Mouse (Mus musculus) cerebellum, adult 9-10 months (tissue): ENCODE data around the gene Abcg4.
A peak's percentile ranks its signal among the peaks of the same experiment; 100 is the strongest.
"Not testable (repeated sequence)": the region's sequence is repeated elsewhere in the genome, so short reads cannot be mapped to it uniquely, and the experiment has no call there.

Experiments
- DNase-seq: peaks from one replicate; pipeline ENCODE4 v3.0.0; 2022

The Abcg4 gene

GRCm38 (mm10) chr9:44288076-44288958 is at the start of gene Abcg4:
Gene Abcg4 (minus strand): TSS chr9:44288615.
- DNase-seq: peak; percentile 69

- no peak for DNase-seq
Measured at GRCm38 (mm10) chr9:44337436-44338169, 49.2 kb upstream of the Abcg4 start.

- DNase-seq: no peak
Measured at GRCm38 (mm10) chr9:44336964-44337363, 48.5 kb upstream of the Abcg4 start.

- DNase-seq: not testable (repeated sequence)
Measured at GRCm38 (mm10) chr9:44336513-44336912, 48.1 kb upstream of the Abcg4 start.

DNA sequence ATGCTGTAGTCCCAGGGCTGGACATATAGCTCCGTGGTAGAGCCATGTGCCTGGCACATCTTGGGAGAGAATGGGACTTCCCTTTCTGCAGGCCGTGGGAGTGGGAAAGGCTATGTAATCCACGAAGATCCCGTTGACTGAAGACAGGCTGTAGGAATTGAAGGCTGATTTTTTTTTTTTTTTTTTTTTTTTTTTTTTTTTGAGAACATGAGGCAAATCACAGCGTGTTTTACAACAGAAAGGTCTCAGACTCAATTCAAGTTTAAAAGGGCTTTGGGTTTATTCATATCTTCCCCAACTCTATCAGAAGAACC is 47.6 kb upstream of the Abcg4 start:
- no peak for DNase-seq

DNA sequence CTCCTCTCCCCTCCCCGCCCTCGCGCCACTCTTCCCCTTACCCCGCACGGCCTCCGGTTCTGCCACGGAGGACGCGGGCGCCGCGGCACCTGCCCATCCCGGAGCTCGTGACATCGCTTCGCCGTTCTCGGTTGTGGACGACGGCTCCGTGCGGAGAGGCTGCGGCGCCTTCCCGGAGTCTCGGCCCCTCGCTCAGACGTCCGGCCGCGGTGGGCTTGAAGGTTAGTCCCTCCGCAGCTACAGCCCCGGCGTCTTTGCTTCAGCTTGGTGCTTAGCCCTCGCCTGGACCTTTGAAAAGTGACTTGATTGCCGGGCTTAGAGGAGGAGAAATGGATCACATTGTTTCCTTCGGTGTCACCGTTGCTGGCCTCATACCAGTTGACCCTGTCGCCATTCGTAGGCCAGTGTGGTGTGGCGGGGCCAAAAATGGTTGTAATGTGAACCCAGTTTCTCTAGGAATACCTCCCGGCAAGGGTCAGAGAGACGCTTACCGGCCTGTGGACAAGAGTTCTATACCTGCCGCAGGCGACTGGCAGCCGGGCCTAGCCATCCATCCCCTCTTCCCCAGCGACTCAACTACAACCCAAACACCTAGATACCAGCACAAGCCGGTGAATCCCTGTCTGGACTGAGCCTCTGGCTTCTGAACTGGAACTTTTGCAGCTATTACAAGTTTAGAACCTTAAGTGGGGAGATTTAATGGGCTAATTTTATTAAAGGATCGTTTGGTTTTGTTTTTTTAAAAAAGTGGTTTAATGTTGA is 47.1 kb upstream of the Abcg4 start:
- no peak for DNase-seq

DNA sequence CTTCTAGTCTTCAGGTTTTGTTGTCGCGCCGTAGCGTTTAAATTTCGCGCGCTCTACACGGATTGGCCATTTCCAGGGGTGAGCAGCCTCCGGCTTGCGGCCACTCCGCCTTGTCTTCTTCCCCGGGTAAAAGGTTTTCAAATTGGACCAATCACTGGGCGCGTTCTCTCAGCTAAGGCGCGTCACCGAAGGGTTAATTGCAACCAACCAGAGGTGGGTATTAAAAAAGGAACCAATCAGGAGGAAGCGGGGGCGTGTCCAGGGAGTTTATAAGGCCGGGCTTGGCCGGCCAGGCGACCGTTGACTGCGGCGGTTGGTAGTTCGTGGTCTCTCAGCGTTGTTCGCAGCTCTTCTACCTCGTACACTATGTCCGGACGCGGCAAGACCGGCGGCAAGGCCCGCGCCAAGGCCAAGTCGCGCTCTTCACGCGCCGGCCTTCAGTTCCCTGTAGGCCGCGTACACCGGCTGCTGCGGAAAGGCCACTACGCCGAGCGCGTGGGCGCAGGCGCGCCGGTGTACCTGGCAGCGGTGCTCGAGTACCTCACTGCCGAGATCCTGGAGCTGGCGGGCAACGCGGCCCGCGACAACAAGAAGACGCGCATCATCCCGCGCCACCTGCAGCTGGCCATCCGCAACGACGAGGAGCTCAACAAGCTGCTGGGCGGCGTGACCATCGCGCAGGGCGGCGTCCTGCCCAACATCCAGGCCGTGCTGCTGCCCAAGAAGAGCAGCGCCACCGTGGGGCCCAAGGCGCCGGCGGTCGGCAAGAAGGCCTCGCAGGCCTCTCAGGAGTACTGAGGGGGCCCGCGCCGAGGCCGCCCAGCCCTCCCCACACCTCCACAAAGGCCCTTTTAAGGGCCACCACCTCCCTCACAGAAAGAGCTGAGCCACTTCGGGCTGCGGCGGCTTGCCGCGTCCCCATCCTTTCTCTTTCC is 46.2 kb upstream of the Abcg4 start, which contains the start of gene H2afx:
H2afx (plus strand) TSS at position 299 of the 935 bp plus-strand sequence.
- DNase-seq: peak; percentile 100

DNA sequence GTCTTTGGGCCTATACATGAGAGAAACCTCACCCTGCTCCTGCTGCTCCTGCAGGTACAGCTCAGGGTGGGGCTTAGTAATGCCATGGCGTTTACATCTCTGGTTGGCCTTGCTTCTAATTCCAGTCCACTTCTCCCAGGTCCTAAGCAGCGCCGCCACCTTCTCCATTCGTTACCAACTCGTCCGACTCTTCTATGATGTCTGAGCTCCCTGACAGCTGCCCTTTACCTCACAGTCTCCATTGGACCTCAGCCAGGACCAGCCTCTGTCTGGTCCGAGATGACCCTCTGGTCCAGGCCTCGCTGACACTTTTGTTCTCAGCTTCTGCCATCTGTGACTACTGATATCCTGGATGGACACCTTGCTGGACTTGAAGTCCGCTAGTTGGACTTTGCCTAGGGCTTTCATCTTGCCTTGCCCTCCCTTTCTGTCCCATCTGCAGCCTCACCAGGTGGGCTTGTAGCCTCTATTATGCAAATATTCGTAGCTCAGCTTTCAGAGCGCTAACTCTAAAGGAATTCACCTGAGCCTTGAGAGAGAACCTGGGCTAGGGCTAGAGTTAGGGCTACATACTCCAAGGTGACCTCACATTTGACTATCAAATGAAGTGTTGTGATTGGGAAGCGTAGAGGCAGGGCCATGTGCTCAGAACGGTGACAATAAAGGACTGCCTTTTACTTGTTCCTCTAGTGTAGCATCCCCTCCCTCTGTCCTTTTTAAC is 44.7 kb upstream of the Abcg4 start:
- peak; percentile 58 for DNase-seq

DNA sequence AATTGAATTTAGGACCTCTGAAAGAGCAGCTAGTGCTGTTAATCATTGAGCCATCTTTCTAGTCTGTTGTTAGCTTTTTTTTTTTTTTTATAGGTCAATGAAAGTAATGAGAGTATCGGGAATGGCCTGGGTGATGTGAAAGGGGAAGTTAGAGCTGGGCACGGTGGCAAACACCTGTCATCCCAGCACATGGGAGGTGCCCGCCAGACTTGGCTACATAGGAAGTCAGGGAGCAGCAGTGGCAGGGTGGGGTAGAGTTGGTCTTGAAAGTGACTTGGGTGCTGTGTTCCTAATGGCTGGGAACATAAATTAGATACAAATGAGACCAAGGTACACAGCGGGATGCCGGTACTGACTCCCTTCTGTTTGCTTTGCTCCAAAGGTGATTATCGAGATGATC is 42.3 kb upstream of the Abcg4 start:
- DNase-seq: no peak

DNA sequence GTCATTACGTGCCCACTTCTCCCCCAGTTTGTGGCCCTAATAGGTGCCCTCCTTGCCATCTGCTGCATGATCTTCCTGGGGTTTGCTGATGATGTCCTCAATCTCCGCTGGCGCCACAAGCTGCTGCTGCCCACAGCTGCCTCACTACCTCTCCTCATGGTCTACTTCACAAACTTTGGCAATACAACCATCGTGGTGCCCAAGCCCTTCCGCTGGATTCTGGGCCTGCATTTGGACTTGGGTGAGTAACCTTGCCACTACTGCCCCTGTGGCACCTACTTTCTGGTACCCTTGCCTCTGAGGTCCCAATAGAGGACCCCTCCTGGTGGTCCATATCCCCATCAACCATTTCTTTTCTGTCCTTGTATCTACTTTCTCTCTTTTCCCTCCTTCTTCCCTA is 39.5 kb upstream of the Abcg4 start:
- no peak for DNase-seq

DNA sequence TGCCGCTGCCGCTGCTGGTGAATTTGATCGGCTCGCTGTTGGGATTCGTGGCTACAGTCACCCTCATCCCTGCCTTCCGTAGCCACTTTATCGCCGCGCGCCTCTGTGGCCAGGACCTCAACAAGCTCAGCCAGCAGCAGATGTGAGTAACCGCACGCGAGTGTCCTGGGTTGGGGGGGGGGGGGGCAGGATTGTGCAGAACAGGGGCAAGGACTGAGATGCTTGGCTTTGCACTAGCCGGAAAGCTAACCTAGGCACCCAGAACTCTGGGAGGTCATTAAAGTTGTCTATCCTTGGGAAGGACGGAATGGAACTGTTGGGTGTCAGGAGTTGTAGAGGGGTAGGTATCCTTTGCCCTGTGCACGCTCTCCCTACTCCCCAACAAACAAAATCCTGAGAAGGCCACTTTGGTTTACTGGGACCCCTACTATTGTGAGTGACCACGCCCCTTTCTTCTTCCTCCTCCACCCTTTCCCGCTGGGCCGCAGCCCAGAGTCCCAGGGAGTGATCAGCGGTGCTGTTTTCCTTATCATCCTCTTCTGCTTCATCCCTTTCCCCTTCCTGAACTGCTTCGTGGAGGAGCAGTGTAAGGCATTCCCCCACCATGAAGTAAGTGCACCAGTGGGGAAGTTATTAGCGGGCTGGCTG is 38.8 kb upstream of the Abcg4 start:
- DNase-seq: peak; percentile 62

- peak; percentile 91 for DNase-seq
Measured at GRCm38 (mm10) chr9:44326371-44327063, 38.1 kb upstream of the Abcg4 start.

- DNase-seq: no peak
Measured at GRCm38 (mm10) chr9:44325768-44326370, 37.5 kb upstream of the Abcg4 start, which contains the start of gene Dpagt1. Gene Dpagt1 (plus strand): TSS chr9:44326019.

- DNase-seq: not testable (repeated sequence)
Measured at GRCm38 (mm10) chr9:44325032-44325767, 36.8 kb upstream of the Abcg4 start.

- DNase-seq: no peak
Measured at GRCm38 (mm10) chr9:44324147-44324546, 35.7 kb upstream of the Abcg4 start.

- not testable (repeated sequence) for DNase-seq
Measured at GRCm38 (mm10) chr9:44323656-44324055, 35.2 kb upstream of the Abcg4 start.

DNA sequence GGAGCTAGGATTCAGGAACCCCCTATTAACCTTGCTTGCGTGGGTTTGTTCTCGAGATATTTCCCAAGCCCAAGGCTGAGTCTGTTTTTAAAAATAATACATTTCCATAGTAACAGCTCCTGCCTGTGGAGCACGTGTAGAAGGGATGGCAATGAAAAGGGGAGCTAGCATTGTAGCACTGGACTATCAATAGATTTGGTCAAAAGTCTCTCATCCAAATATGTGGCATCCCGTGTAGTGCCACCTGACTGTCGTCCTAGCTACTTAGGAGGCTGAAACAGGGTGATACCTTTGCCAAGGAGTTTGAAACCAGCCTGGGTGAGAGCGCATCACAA is 32.4 kb upstream of the Abcg4 start:
- DNase-seq: no peak

- DNase-seq: peak; percentile 95
Measured at GRCm38 (mm10) chr9:44319887-44320798, 31.7 kb upstream of the Abcg4 start, which contains the start of gene C2cd2l. Gene C2cd2l (minus strand): TSS chr9:44320285.
